Mouse (Mus musculus) heart, postnatal 36 days (tissue): ENCODE data around the gene Olfr143. TPM values are rescaled to one million over a fixed set of nuclear protein-coding genes. Genes with fewer than 3 reads are reported as not detected.

Experiments
- DNase-seq, 2 experiments: peaks; one replicate each; pipeline ENCODE4 v3.0.0; 2021 to 2022
- intact Hi-C: fragments of 180-260 bp; cut with DNase I; formaldehyde crosslinking; loops from one replicate; pipeline ENCODE4 v1.15.1; 2025
- total RNA-seq, 2 experiments: library from RNA; stranded (reverse); gene quantifications; 2 replicates each; pipeline ENCODE4 v1.2.3; 2021

The Olfr143 gene
- total RNA-seq: not detected

- no peak for DNase-seq
- intact Hi-C loops: no loop called here
These were observed at the start of gene Olfr143 for GRCm38 (mm10) chr9:38252474-38252873. Olfr143 (plus strand) TSS chr9:38252774.

GRCm38 (mm10) chr9:38208065-38208464 lies 44.5 kb upstream of the Olfr143 start, which contains the start of gene Olfr893:
Olfr893 (plus strand) TSS chr9:38208365.
- no peak for DNase-seq
- intact Hi-C loops: no loop called here

GRCm38 (mm10) chr9:38217755-38218154 lies 34.8 kb upstream of the Olfr143 start, which contains the start of gene Olfr894:
Olfr894 (plus strand) TSS chr9:38218055.
- intact Hi-C loops: no loop called here
- DNase-seq: no peak

- no peak for DNase-seq
- intact Hi-C loops: no loop called here
These were observed 15.0 kb downstream of the Olfr143 start, which contains the start of gene Olfr895 for GRCm38 (mm10) chr9:38267551-38267950. Olfr895 (plus strand) TSS chr9:38267851.

GRCm38 (mm10) chr9:38290807-38291206 lies 38.2 kb downstream of the Olfr143 start, which contains the start of gene Olfr896-ps1:
Olfr896-ps1 (plus strand) TSS chr9:38291107.
- no peak for DNase-seq
- intact Hi-C loops: no loop called here

Other genes with a start within 250 kb of the Olfr143 start
- gene Olfr883, start 227.0 kb upstream of the Olfr143 start, total RNA-seq: not detected
- not detected for gene Olfr884, start 206.2 kb upstream of the Olfr143 start, total RNA-seq
- not detected for gene Olfr885, start 191.5 kb upstream of the Olfr143 start, total RNA-seq
- gene Olfr887, start 168.7 kb upstream of the Olfr143 start, total RNA-seq: not detected
- gene Olfr888, start 144.6 kb upstream of the Olfr143 start, total RNA-seq: not detected
- not detected for gene Olfr889, start 137.6 kb upstream of the Olfr143 start, total RNA-seq
- not detected for gene Olfr890, start 110.3 kb upstream of the Olfr143 start, total RNA-seq
- gene Olfr891, start 72.0 kb upstream of the Olfr143 start, total RNA-seq: not detected
- not detected for gene Olfr893, start 44.4 kb upstream of the Olfr143 start, total RNA-seq
- gene Olfr894, start 34.7 kb upstream of the Olfr143 start, total RNA-seq: not detected
- gene Olfr895, start 15.1 kb downstream of the Olfr143 start, total RNA-seq: not detected
- not detected for gene Olfr896-ps1, start 38.3 kb downstream of the Olfr143 start, total RNA-seq
- not detected for gene Olfr25, start 76.3 kb downstream of the Olfr143 start, total RNA-seq
- not detected for gene Olfr898, start 95.6 kb downstream of the Olfr143 start, total RNA-seq
- not detected for gene Olfr250, start 114.1 kb downstream of the Olfr143 start, total RNA-seq
- gene Olfr251, start 124.3 kb downstream of the Olfr143 start, total RNA-seq: not detected
- gene Olfr147, start 148.9 kb downstream of the Olfr143 start, total RNA-seq: not detected
- not detected for gene Olfr901, start 176.7 kb downstream of the Olfr143 start, total RNA-seq
- gene Olfr902, start 194.9 kb downstream of the Olfr143 start, total RNA-seq: not detected
- not detected for gene Olfr904, start 210.4 kb downstream of the Olfr143 start, total RNA-seq
- gene Olfr905, start 218.3 kb downstream of the Olfr143 start, total RNA-seq: not detected
- not detected for gene Olfr906, start 234.3 kb downstream of the Olfr143 start, total RNA-seq
- gene Olfr907, start 243.0 kb downstream of the Olfr143 start, total RNA-seq: not detected